Mouse (Mus musculus) T-cell, adult 2 months (primary cell): ENCODE measurements around the gene Qsox1.

Experiments used
- DNase-seq: peaks from one replicate; pipeline ENCODE4 v3.0.0; 2022; ENCODE audit warnings: low spot score

The Qsox1 gene

GRCm38 (mm10) chr1:155801014-155801991 is 11.4 kb downstream of the Qsox1 start:
- no peak for DNase-seq

GRCm38 (mm10) chr1:155798000-155798399 is 14.7 kb downstream of the Qsox1 start:
- DNase-seq: no peak

GRCm38 (mm10) chr1:155797425-155797824 is 15.3 kb downstream of the Qsox1 start:
- no peak for DNase-seq

GRCm38 (mm10) chr1:155796757-155797405 is 15.8 kb downstream of the Qsox1 start:
- DNase-seq: no peak

- DNase-seq: no peak
Measured at GRCm38 (mm10) chr1:155795791-155796233, 16.9 kb downstream of the Qsox1 start.

- no peak for DNase-seq
Measured at GRCm38 (mm10) chr1:155794855-155795254, 17.8 kb downstream of the Qsox1 start.

GRCm38 (mm10) chr1:155791919-155792318 is 20.8 kb downstream of the Qsox1 start:
- no peak for DNase-seq

- DNase-seq: no peak
Measured at GRCm38 (mm10) chr1:155790111-155790974, 22.3 kb downstream of the Qsox1 start.

- no peak for DNase-seq
Measured at GRCm38 (mm10) chr1:155785886-155786285, 26.8 kb downstream of the Qsox1 start.

GRCm38 (mm10) chr1:155784343-155785205 is 28.1 kb downstream of the Qsox1 start:
- peak; percentile 37 for DNase-seq

- peak; percentile 64 for DNase-seq
Measured at GRCm38 (mm10) chr1:155782382-155782781, 30.3 kb downstream of the Qsox1 start.

- no peak for DNase-seq
Measured at GRCm38 (mm10) chr1:155777641-155778625, 34.8 kb downstream of the Qsox1 start.

GRCm38 (mm10) chr1:155759167-155759566 is 53.5 kb downstream of the Qsox1 start:
- no peak for DNase-seq

GRCm38 (mm10) chr1:155758711-155759110 is 54.0 kb downstream of the Qsox1 start:
- DNase-seq: no peak

GRCm38 (mm10) chr1:155757621-155758020 is 55.1 kb downstream of the Qsox1 start:
- DNase-seq: no peak

- DNase-seq: no peak
Measured at GRCm38 (mm10) chr1:155753411-155753810, 59.3 kb downstream of the Qsox1 start.

GRCm38 (mm10) chr1:155751484-155752255 is 61.0 kb downstream of the Qsox1 start, which contains the start of gene Lhx4:
TSS of gene Lhx4 (minus strand) at chr1:155751684.
- DNase-seq: no peak

GRCm38 (mm10) chr1:155750517-155751178 is 62.0 kb downstream of the Qsox1 start:
- no peak for DNase-seq
